Mouse (Mus musculus) E14TG2a.4 (cell line): Measurements from ENCODE around the gene Nkx2-3.

Experiments
- H3K27me3 ChIP-seq: 2 replicates; pipeline ENCODE4 v1.6.1; 2014; ENCODE audit warnings: low read length, control low read depth; ENCODE audit not compliant: insufficient read depth
- H3K36me3 ChIP-seq: 2 replicates; pipeline ENCODE4 v1.6.1; 2014; ENCODE audit warnings: low read length, control low read depth; ENCODE audit not compliant: insufficient read depth
- H3K4me1 ChIP-seq: replicated peaks from 2 replicates; pipeline ENCODE4 v1.6.1; 2014; ENCODE audit warnings: low read depth, low read length, control low read depth
- H3K4me3 ChIP-seq: replicated peaks from 2 replicates; pipeline ENCODE4 v1.5.1; 2014; ENCODE audit warnings: mild to moderate bottlenecking, low read length
- H3K9me3 ChIP-seq: 2 replicates; pipeline ENCODE4 v1.6.1; 2014; ENCODE audit warnings: low read length, control low read depth
- CTCF ChIP-seq: conservative IDR thresholded peaks from 2 replicates; pipeline ENCODE4 v1.5.1; 2014; ENCODE audit warnings: low read length
- NANOG ChIP-seq: IDR thresholded peaks from 2 replicates; pipeline ENCODE4 v1.6.1; 2014; ENCODE audit warnings: borderline replicate concordance, low read length, mixed read lengths
- POU5F1 ChIP-seq: IDR thresholded peaks from 2 replicates; pipeline ENCODE4 v1.6.1; 2014; ENCODE audit warnings: low read length, borderline replicate concordance

Nkx2-3 gene

GRCm38 (mm10) chr19:43614341-43615073, 2.4 kb downstream of the Nkx2-3 start:
- TF ChIP-seq POU5F1 (no peak), CTCF (no peak), NANOG (no peak)
- Histone ChIP-seq H3K27me3 (peaks cover 97% of the 10 kb centered on the region), H3K9me3 (no peaks in the 10 kb centered on the region), H3K36me3 (no peaks in the 10 kb centered on the region), H3K4me1 (peaks cover 72% of the 10 kb centered on the region), H3K4me3 (peak overlapping the region; percentile 72)

- Histone ChIP-seq H3K9me3 (no peaks in the 10 kb centered on the region), H3K4me1 (peaks cover 72% of the 10 kb centered on the region), H3K4me3 (peak overlapping the region; percentile 72), H3K27me3 (peaks cover 97% of the 10 kb centered on the region), H3K36me3 (no peaks in the 10 kb centered on the region)
- TF ChIP-seq CTCF (no peak), POU5F1 (no peak), NANOG (no peak)
Measured at GRCm38 (mm10) chr19:43615074-43615445, 2.9 kb downstream of the Nkx2-3 start.

GRCm38 (mm10) chr19:43615571-43616414, 3.7 kb downstream of the Nkx2-3 start:
- peaks cover 98% of the 10 kb centered on the region for H3K27me3 ChIP-seq
- TF ChIP-seq CTCF (no peak), POU5F1 (no peak), NANOG (no peak)
- no peaks in the 10 kb centered on the region for H3K36me3 ChIP-seq
- peaks cover 68% of the 10 kb centered on the region for H3K4me1 ChIP-seq
- no peaks in the 10 kb centered on the region for H3K9me3 ChIP-seq
- H3K4me3 ChIP-seq: peak overlapping the region; percentile 72

GRCm38 (mm10) chr19:43616415-43616861, 4.3 kb downstream of the Nkx2-3 start:
- no peaks in the 10 kb centered on the region for H3K36me3 ChIP-seq

GRCm38 (mm10) chr19:43616889-43617288, 4.8 kb downstream of the Nkx2-3 start:
- TF ChIP-seq POU5F1 (no peak), CTCF (no peak), NANOG (no peak)
- H3K9me3 ChIP-seq: no peaks in the 10 kb centered on the region
- H3K4me1 ChIP-seq: peaks cover 57% of the 10 kb centered on the region
- H3K27me3 ChIP-seq: peaks cover 97% of the 10 kb centered on the region
- H3K4me3 ChIP-seq: peak overlapping the region; percentile 72
- H3K36me3 ChIP-seq: no peaks in the 10 kb centered on the region

More at GRCm38 (mm10) chr19:43616415-43616861, 4.3 kb downstream of the Nkx2-3 start:
- peaks cover 62% of the 10 kb centered on the region for H3K4me1 ChIP-seq
- peaks cover 97% of the 10 kb centered on the region for H3K27me3 ChIP-seq
- TF ChIP-seq POU5F1: no peak
- TF ChIP-seq NANOG: no peak
- TF ChIP-seq CTCF: no peak
- H3K4me3 ChIP-seq: peak overlapping the region; percentile 72
- no peaks in the 10 kb centered on the region for H3K9me3 ChIP-seq

- TF ChIP-seq POU5F1: no peak
- Histone ChIP-seq H3K36me3 (no peaks in the 10 kb centered on the region), H3K27me3 (peaks cover 94% of the 10 kb centered on the region), H3K4me1 (peaks cover 48% of the 10 kb centered on the region), H3K9me3 (no peaks in the 10 kb centered on the region), H3K4me3 (no peak overlapping the region)
Measured at GRCm38 (mm10) chr19:43617761-43618349, 5.7 kb downstream of the Nkx2-3 start.

GRCm38 (mm10) chr19:43618505-43619030, 6.4 kb downstream of the Nkx2-3 start:
- no peaks in the 10 kb centered on the region for H3K9me3 ChIP-seq
- peaks cover 41% of the 10 kb centered on the region for H3K4me1 ChIP-seq
- H3K36me3 ChIP-seq: no peaks in the 10 kb centered on the region
- H3K27me3 ChIP-seq: peaks cover 93% of the 10 kb centered on the region
- TF ChIP-seq CTCF: no peak
- no peak for TF ChIP-seq NANOG
- TF ChIP-seq POU5F1: no peak
- H3K4me3 ChIP-seq: no peak overlapping the region

- Histone ChIP-seq H3K27me3 (peaks cover 80% of the 10 kb centered on the region), H3K4me3 (peak overlapping the region; percentile 39; the same call in 1 of the 2 replicates)
Measured at GRCm38 (mm10) chr19:43619916-43620479, 7.9 kb downstream of the Nkx2-3 start.

More at GRCm38 (mm10) chr19:43619916-43620479, 7.9 kb downstream of the Nkx2-3 start:
- Histone ChIP-seq H3K36me3 (no peaks in the 10 kb centered on the region), H3K9me3 (no peaks in the 10 kb centered on the region), H3K4me1 (peaks cover 32% of the 10 kb centered on the region)
- TF ChIP-seq NANOG: no peak
- no peak for TF ChIP-seq POU5F1
- TF ChIP-seq CTCF: no peak
